Mouse (Mus musculus) thymus, postnatal 10 days (tissue): ENCODE results near the gene Arhgap23.

ENCODE experiments used
- DNase-seq, 2 experiments: peaks; one replicate each; pipeline ENCODE4 v3.0.0; 2021; ENCODE audit warnings: low spot score in 2 of 2

Arhgap23 gene

DNA sequence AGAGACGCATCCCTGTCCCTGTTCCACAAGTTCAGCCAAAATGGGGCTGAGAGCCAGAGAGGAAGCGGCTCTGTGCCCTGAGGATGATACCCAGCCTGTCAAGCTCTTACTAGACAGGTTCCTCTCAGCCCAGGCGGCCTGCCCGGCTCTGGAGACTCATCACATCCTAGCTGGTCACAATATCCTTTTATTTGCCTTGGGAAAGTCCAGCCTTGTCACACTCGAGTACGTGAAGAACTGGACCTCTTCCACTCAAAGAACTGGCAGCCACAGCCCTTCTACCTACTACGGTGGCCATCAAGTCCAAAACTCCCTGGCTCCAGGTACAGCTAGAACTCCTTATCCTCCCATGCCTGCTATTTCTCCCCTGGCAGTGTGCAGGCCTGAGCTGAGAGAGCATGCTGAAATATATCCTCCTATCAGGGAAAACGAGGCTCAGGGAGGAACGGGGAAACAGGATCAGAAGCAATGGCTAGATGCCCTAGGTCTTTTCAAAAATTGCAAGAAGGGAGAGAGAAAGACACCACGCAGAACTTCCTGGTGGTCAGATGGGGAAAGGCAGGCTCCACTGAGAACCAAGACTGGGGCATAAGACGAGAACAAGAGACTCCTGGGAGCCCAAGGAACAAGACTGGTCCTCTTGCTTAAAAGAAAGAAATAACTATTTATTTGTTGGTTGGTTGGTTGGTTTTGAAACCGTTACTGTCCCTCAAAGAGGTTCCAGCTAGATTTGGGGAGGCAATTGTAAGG lies 132.8 kb downstream of the Arhgap23 start:
- DNase-seq, result no peak

GRCm38 (mm10) chr11:97548757-97549156 lies 133.4 kb downstream of the Arhgap23 start:
- DNase-seq, result no peak
